ENCODE assay signal across 8 mouse cellular contexts in genomic region chr4:121002400-121003171, GRCm38 (mm10). TPM values are rescaled to one million over a fixed set of nuclear protein-coding genes. Genes with fewer than 3 reads are reported as not detected.
DNase-seq lines count a peak whose midpoint lies in the region; ATAC-seq and TF ChIP-seq lines count a peak whose summit lies in the region.

No protein-coding gene starts in this region.

- 0 out of 2 replicates have a peak overlapping the region, but pooled peaks have one; percentile 16 for H3K27ac ChIP-seq in heart, embryonic 10.5 days
- H3K27ac ChIP-seq in heart, adult 2 months: no peak overlapping the region
- peak overlapping the region; percentile 88 for H3K27ac ChIP-seq in forebrain, embryonic 15.5 days (replicated peaks)
- H3K27ac ChIP-seq in thymus, adult 2 months (ENCODE audit: control insufficient read depth, insufficient read depth, low read length): no peak overlapping the region

- no peaks in the 10 kb centered on the region for H3K9me3 ChIP-seq in heart, embryonic 10.5 days
- H3K9me3 ChIP-seq in forebrain, embryonic 15.5 days: no peaks in the 10 kb centered on the region

- no peak for TF ChIP-seq CTCF in heart, adult 2 months (IDR thresholded peaks at IDR 0.05)
- no peak for TF ChIP-seq CTCF in thymus, adult 2 months (IDR thresholded peaks at IDR 0.05; ENCODE audit: borderline replicate concordance, control insufficient read depth, extremely low read depth, insufficient read depth, low read length, poor library complexity)

- peak overlapping the region; percentile 30 for H3K4me2 ChIP-seq in forebrain, embryonic 15.5 days (replicated peaks)

- no peak for TF ChIP-seq EP300 in heart, adult 2 months (IDR thresholded peaks at IDR 0.05; ENCODE audit: insufficient read depth, low read depth, low read length)

- no peaks in the 10 kb centered on the region for H3K27me3 ChIP-seq in heart, embryonic 10.5 days (ENCODE audit: insufficient read depth, poor library complexity, severe bottlenecking)
- H3K27me3 ChIP-seq in heart, adult 2 months (ENCODE audit: control insufficient read depth, insufficient read depth, low read length): no peaks in the 10 kb centered on the region
- H3K27me3 ChIP-seq in forebrain, embryonic 15.5 days: no peaks in the 10 kb centered on the region
- no peaks in the 10 kb centered on the region for H3K27me3 ChIP-seq in thymus, adult 2 months (ENCODE audit: control insufficient read depth, insufficient read depth, low read length)

- no peak overlapping the region for H3K4me3 ChIP-seq in heart, embryonic 10.5 days
- no peak overlapping the region for H3K4me3 ChIP-seq in heart, adult 2 months
- H3K4me3 ChIP-seq in forebrain, embryonic 15.5 days: 0 out of 2 replicates have a peak overlapping the region, but pooled peaks have one; percentile 1
- H3K4me3 ChIP-seq in thymus, adult 2 months (ENCODE audit: control insufficient read depth, insufficient read depth, low read length): no peak overlapping the region

- H3K79me2 ChIP-seq in heart, adult 2 months (replicated peaks; ENCODE audit: control insufficient read depth, insufficient read depth, low read length): peaks cover 4% of the 10 kb centered on the region

- no peak overlapping the region for H3K9ac ChIP-seq in heart, adult 2 months (ENCODE audit: low read depth, low read length)
- no peak overlapping the region; the same call in 1 of the 2 replicates for H3K9ac ChIP-seq in forebrain, embryonic 15.5 days (replicated peaks)

- H3K4me1 ChIP-seq in heart, embryonic 10.5 days: peaks cover 46% of the 10 kb centered on the region
- peaks cover 19% of the 10 kb centered on the region for H3K4me1 ChIP-seq in heart, adult 2 months (ENCODE audit: control insufficient read depth, insufficient read depth, low read length)
- H3K4me1 ChIP-seq in forebrain, embryonic 15.5 days: peaks cover 38% of the 10 kb centered on the region
- peaks cover 17% of the 10 kb centered on the region for H3K4me1 ChIP-seq in thymus, adult 2 months (replicated peaks; ENCODE audit: control insufficient read depth, insufficient read depth, low read length)

- peak; percentile 79 for ATAC-seq in forebrain, embryonic 15.5 days (replicated peaks)
- peak; percentile 44 for ATAC-seq in megakaryocyte, adult 5-6 weeks (ENCODE audit: poor library complexity, severe bottlenecking)
- no peak for ATAC-seq in erythroblast, adult 5-6 weeks (replicated peaks; ENCODE audit: low FRiP score, poor library complexity, severe bottlenecking)

- no peak for DNase-seq in heart, embryonic 10.5 days (ENCODE audit: low spot score)
- DNase-seq in heart, adult 2 months: no peak
- peak; percentile 21 for DNase-seq in adipocyte (ENCODE audit: low spot score)
- DNase-seq in thymus, adult 2 months: peak; percentile 43
- no peak for DNase-seq in ovary, adult 18-20 months (ENCODE audit: low spot score)

- H3K36me3 ChIP-seq in heart, embryonic 10.5 days: no peaks in the 10 kb centered on the region
- H3K36me3 ChIP-seq in heart, adult 2 months (ENCODE audit: control insufficient read depth, insufficient read depth, low read length): peaks cover 22% of the 10 kb centered on the region
- H3K36me3 ChIP-seq in forebrain, embryonic 15.5 days: no peaks in the 10 kb centered on the region
- no peaks in the 10 kb centered on the region for H3K36me3 ChIP-seq in thymus, adult 2 months (ENCODE audit: control insufficient read depth, insufficient read depth, low read length)

- intact Hi-C loops in heart, adult 2 months (cut with DNase I): no loop called here

- 28% methylated on average over 8 of the region's 8 CpGs for WGBS in heart, embryonic 10.5 days
- 58% methylated on average over 8 of the region's 8 CpGs for whole genome bisulfite sequencing in heart, adult 2 months
- 13% methylated on average over 8 of the region's 8 CpGs for WGBS in forebrain, embryonic 15.5 days
- WGBS in thymus, adult 2 months: 40% methylated on average over 8 of the region's 8 CpGs

- TF ChIP-seq POLR2A in heart, adult 2 months (IDR thresholded peaks at IDR 0.05; ENCODE audit: insufficient read depth, low read depth, low read length): no peak
- TF ChIP-seq POLR2A in thymus, adult 2 months (IDR thresholded peaks at IDR 0.05; ENCODE audit: control insufficient read depth, extremely low read depth, insufficient read depth, low read length, poor library complexity): no peak

RNA-seq across cellular contexts. Expression of gene Smap2, which starts 14.5 kb away (rescaled TPM):
- 14.1 and 18.6 TPM in 2 replicates for polyA plus RNA-seq in heart, embryonic 10.5 days (2016; fragmentation: Nextera tagmentation; extraction: Ambion mirVana)
- total RNA-seq in heart, adult 2 months (2021): 10 to 100 TPM; 44.2 to 49.6 TPM
- polyA plus RNA-seq in heart, adult 2 months (2012; rRNA removed): 26.7 and 32.2 TPM in 2 replicates
- polyA plus RNA-seq in forebrain, embryonic 15.5 days (2015; fragmentation: Nextera tagmentation; extraction: Ambion mirVana): 37.2 and 40.1 TPM in 2 replicates
- total RNA-seq in megakaryocyte, adult 5-6 weeks (2015): 95.9 and 115 TPM in 2 replicates
- total RNA-seq in megakaryocyte, adult 5-6 weeks (2017): 37.2 and 62.2 TPM in 2 replicates
- polyA plus RNA-seq in thymus, adult 2 months (2012; rRNA removed): 87.4 and 88.9 TPM in 2 replicates
- total RNA-seq in erythroblast, adult 5-6 weeks (2015; ENCODE audit: low replicate concordance): 29.4 and 36.4 TPM in 2 replicates
- total RNA-seq in erythroblast, adult 5-6 weeks (2017; ENCODE audit: low replicate concordance): 25.5 and 27.3 TPM in 2 replicates

RNA-seq across cellular contexts. Expression of gene Col9a2, which starts 36.6 kb away (rescaled TPM):
- polyA plus RNA-seq in heart, embryonic 10.5 days (2016; fragmentation: Nextera tagmentation; extraction: Ambion mirVana): 3.3 and 6.4 TPM in 2 replicates
- total RNA-seq in heart, adult 2 months (2021): not detected
- 0.06 and 0.31 TPM in 2 replicates for polyA plus RNA-seq in heart, adult 2 months (2012; rRNA removed)
- 3.2 and 5.9 TPM in 2 replicates for polyA plus RNA-seq in forebrain, embryonic 15.5 days (2015; fragmentation: Nextera tagmentation; extraction: Ambion mirVana)
- total RNA-seq in megakaryocyte, adult 5-6 weeks (2015): not detected in 2 replicates
- total RNA-seq in megakaryocyte, adult 5-6 weeks (2017): not detected in 2 replicates
- polyA plus RNA-seq in thymus, adult 2 months (2012; rRNA removed): 0.20 and 0.38 TPM in 2 replicates
- not detected in 2 replicates for total RNA-seq in erythroblast, adult 5-6 weeks (2015; ENCODE audit: low replicate concordance)
- total RNA-seq in erythroblast, adult 5-6 weeks (2017; ENCODE audit: low replicate concordance): not detected in 2 replicates

RNA-seq across cellular contexts. Expression of gene Zfp69, which starts 51.1 kb away (rescaled TPM):
- polyA plus RNA-seq in heart, embryonic 10.5 days (2016; fragmentation: Nextera tagmentation; extraction: Ambion mirVana): 13.7 and 15.7 TPM in 2 replicates
- total RNA-seq in heart, adult 2 months (2021): 1 to 10 TPM in 1 of 2 experiments, under 1 TPM in 1; 0.82 to 1.1 TPM
- polyA plus RNA-seq in heart, adult 2 months (2012; rRNA removed): 1.0 and 1.3 TPM in 2 replicates
- 6.6 and 7.3 TPM in 2 replicates for polyA plus RNA-seq in forebrain, embryonic 15.5 days (2015; fragmentation: Nextera tagmentation; extraction: Ambion mirVana)
- total RNA-seq in megakaryocyte, adult 5-6 weeks (2015): 1.0 and 2.3 TPM in 2 replicates
- 0.85 and 0.92 TPM in 2 replicates for total RNA-seq in megakaryocyte, adult 5-6 weeks (2017)
- 3.2 and 3.4 TPM in 2 replicates for polyA plus RNA-seq in thymus, adult 2 months (2012; rRNA removed)
- total RNA-seq in erythroblast, adult 5-6 weeks (2015; ENCODE audit: low replicate concordance): 0.77 TPM in 1 of 2 replicates, not detected in the other
- 2.4 and 6.4 TPM in 2 replicates for total RNA-seq in erythroblast, adult 5-6 weeks (2017; ENCODE audit: low replicate concordance)

Comparison
In these comparisons a context has a peak if more than half of its experiments do, and no peak if none do; other contexts are left out.
1. H3K27ac ChIP-seq: peak in heart, embryonic 10.5 days (single experiment) and forebrain, embryonic 15.5 days (single experiment); none in heart, adult 2 months (single experiment) and thymus, adult 2 months (single experiment).
2. DNase-seq: peak in adipocyte (single experiment) and thymus, adult 2 months (single experiment); none in heart, embryonic 10.5 days (single experiment), heart, adult 2 months (0 of 2) and ovary, adult 18-20 months (single experiment).